Mouse (Mus musculus) lung, embryonic 14.5 days (tissue): ENCODE results near the gene Dcun1d4. TPM values are rescaled to one million over a fixed set of nuclear protein-coding genes. Genes with fewer than 3 reads are reported as not detected.

Experiments
- ATAC-seq: fragments of 200-750 bp; cut with Nextera tagmentation; 2 replicates; pipeline ENCODE4 v1.8.0; 2017; ENCODE audit warnings: mild to moderate bottlenecking, moderate TSS enrichment, moderate library complexity; ENCODE audit not compliant: insufficient read depth
- DNase-seq: peaks from one replicate; pipeline ENCODE4 v3.0.0-alpha.2; 2015
- H3K27ac ChIP-seq: fragments of 300-500 bp; sonication (generic); 2 replicates; pipeline ENCODE4 v1.5.1; 2014; ENCODE audit warnings: low read depth, mild to moderate bottlenecking, moderate library complexity
- H3K27me3 ChIP-seq: fragments of 300-500 bp; sonication (generic); 2 replicates; pipeline ENCODE4 v1.6.1; 2014; ENCODE audit warnings: low read length, control low read depth; ENCODE audit not compliant: insufficient read depth
- H3K36me3 ChIP-seq: fragments of 300-500 bp; sonication (generic); 2 replicates; pipeline ENCODE4 v1.6.1; 2014; ENCODE audit warnings: control low read depth; ENCODE audit not compliant: insufficient read depth
- H3K4me1 ChIP-seq: fragments of 300-500 bp; sonication (generic); 2 replicates; pipeline ENCODE4 v1.6.1; 2014; ENCODE audit warnings: antibody characterized with exemption, control low read depth; ENCODE audit not compliant: insufficient read depth
- H3K4me2 ChIP-seq: fragments of 300-500 bp; sonication (generic); 2 replicates; pipeline ENCODE4 v1.6.1; 2014; ENCODE audit warnings: mild to moderate bottlenecking
- H3K4me3 ChIP-seq: fragments of 300-500 bp; sonication (generic); 2 replicates; pipeline ENCODE4 v1.5.1; 2014; ENCODE audit warnings: low read depth, low read length
- H3K9ac ChIP-seq: fragments of 300-500 bp; sonication (generic); 2 replicates; pipeline ENCODE4 v1.6.1; 2014
- H3K9me3 ChIP-seq: fragments of 300-500 bp; sonication (generic); 2 replicates; pipeline ENCODE4 v1.6.1; 2016; ENCODE audit warnings: low read depth, low read length, control low read depth
- CTCF ChIP-seq: IDR thresholded peaks from 2 replicates; pipeline ENCODE4 v1.5.1; 2016; ENCODE audit warnings: antibody characterized with exemption, low read depth
- WGBS: fragments of 180-500 bp; shearing (Covaris S2); extraction: QIAGEN DNeasy Blood & Tissue Kit; methylation state at CpG from one replicate; pipeline ENCODE4 v1.1.7; 2014; 5-methylcytosine and 5-hydroxymethylcytosine counted together
- polyA plus RNA-seq: library from polyadenylated mRNA; unstranded; fragments of >200 nt; fragmentation: Nextera tagmentation; extraction: Ambion mirVana; gene quantifications from 2 replicates; pipeline ENCODE4 v1.2.1, GENCODE M21; 2014

Dcun1d4 gene
- polyA plus RNA-seq, 1 experiment from 2014 or later = 34.5 TPM

DNA sequence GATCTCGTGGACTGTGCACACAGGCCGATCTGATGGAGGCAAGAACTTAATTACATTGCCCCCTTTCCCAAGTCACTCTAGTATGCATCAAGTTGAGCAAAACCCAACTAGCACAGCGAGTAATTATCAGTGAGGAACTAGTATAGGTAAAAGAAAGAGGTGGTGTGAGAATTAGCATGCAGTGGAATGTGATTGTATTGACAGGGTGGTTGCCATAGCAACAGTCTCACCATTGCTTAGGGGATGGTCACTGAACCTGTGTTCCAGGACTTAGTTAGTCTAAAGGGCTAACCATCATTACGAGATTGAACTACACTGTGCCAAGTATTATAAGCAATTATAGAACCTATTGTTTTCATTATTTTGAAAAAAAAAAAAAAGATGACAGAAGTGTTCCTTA, 5.7 kb downstream of the Dcun1d4 start:
- no peaks in the 10 kb centered on the region for H3K36me3 ChIP-seq
- H3K27ac ChIP-seq = no peak overlapping the region
- no peak for TF ChIP-seq CTCF
- no peaks in the 10 kb centered on the region for H3K27me3 ChIP-seq
- H3K4me1 ChIP-seq = no peaks in the 10 kb centered on the region
- no peak for ATAC-seq
- no peak overlapping the region for H3K9ac ChIP-seq
- DNase-seq = no peak
- H3K4me3 ChIP-seq = no peak overlapping the region
- 55% methylated on average over 4 of the region's 4 CpGs for WGBS
- H3K9me3 ChIP-seq = no peaks in the 10 kb centered on the region
- H3K4me2 ChIP-seq = no peak overlapping the region

DNA sequence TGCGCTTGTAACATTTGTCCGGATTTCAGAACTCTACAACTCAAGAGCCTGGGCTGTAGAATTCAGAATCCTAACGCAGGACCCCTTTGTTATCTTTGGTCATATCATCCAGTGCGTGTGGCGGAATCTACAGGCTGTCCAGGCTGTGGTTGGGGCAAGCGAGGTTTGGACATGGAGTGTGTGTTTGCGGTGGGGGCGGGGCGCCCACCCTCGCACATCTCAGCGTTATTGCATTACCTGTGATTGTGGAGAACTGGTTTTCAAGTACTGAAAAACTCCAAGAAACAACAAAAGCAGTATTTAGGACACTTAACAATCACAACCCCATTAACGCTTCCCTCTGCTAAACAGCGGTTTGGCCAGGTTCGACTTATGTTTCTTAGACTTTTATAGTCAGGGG, 9.1 kb downstream of the Dcun1d4 start:
- Histone ChIP-seq H3K4me1 (no peaks in the 10 kb centered on the region), H3K36me3 (no peaks in the 10 kb centered on the region), H3K9ac (peak overlapping the region; percentile 65), H3K4me2 (peak overlapping the region; percentile 96), H3K27ac (peak overlapping the region; percentile 91), H3K9me3 (no peaks in the 10 kb centered on the region), H3K27me3 (no peaks in the 10 kb centered on the region), H3K4me3 (peak overlapping the region; percentile 79)
- no peak for ATAC-seq
- WGBS = 4% methylated on average over 14 of the region's 14 CpGs
- DNase-seq = peak; percentile 43
- TF ChIP-seq CTCF = no peak

DNA sequence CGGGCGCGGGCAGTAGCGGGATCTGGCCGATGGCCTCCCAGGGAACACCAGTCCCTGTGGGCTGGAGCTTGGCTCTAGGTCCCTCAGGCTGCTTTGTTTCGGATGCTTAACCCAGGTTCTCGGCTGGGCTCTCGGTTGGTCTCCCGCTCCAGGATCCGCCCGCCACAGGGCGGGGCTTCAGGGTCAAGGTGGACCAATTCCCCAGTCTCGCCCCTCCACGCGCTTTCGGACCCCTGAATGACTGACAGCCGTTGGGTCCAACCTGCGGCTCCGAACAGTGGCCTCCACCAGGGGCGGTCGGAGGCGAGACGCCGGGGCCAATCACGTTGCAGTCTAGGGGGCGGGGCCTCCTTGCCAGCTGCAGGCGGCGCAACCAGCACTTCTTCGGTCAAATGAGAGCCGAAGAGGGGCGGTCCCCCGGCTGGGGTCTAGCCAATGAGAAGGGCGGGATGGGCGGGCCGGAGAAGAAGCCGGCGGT, 9.8 kb downstream of the Dcun1d4 start:
- no peaks in the 10 kb centered on the region for H3K4me1 ChIP-seq
- DNase-seq (peak; percentile 100), ATAC-seq (peak; percentile 97)
- H3K4me2 ChIP-seq = peak overlapping the region; percentile 96
- H3K36me3 ChIP-seq = no peaks in the 10 kb centered on the region
- no peaks in the 10 kb centered on the region for H3K9me3 ChIP-seq
- peak; percentile 59 for TF ChIP-seq CTCF
- under 1% methylated on average over 37 of the region's 37 CpGs for WGBS
- peak overlapping the region; percentile 68 for H3K9ac ChIP-seq
- peak overlapping the region; percentile 92 for H3K27ac ChIP-seq
- peak overlapping the region; percentile 79 for H3K4me3 ChIP-seq
- H3K27me3 ChIP-seq = no peaks in the 10 kb centered on the region

DNA sequence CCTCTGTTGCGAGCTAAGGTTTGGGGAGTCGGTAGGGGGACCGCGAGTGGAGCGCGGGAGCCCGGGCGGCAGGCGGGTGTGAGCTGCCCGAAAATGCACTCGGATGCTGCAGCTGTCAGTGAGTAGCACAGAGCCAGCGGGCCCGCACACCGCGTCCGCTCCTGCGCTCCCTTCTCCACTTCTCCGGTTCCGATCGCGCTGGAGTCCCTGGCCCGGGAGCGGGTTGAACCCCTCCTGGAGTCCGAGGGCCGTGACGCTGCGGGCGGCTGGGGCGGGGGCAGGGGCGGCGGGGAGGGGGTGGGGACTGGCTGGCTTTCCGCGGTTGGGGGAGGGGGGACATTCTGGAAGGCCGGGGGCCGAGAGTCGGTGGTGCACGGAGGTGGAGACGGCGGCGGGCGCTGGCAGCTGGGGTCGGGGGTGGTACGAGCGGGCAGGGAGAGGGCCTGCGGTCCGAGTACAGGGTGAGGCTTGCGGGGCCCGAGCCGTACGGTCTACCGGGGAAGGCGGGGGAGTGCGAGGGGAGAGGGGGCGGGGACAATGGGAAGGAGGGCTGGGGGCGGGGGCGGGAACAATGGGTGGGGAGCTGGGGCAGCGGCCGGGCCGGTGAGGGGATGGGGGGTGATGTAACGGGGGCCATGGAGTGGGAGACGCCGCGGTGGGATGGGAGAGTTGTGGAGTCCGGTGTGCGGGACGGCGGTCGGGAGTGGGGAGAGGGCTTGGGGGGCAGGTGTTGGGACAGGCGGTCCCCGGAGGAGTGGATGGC, 10.5 kb downstream of the Dcun1d4 start:
- peak overlapping the region; percentile 92 for H3K27ac ChIP-seq
- ATAC-seq (peak; percentile 26), DNase-seq (no peak)
- WGBS = under 1% methylated on average over 62 of the region's 70 CpGs
- peak overlapping the region; percentile 79 for H3K4me3 ChIP-seq
- no peaks in the 10 kb centered on the region for H3K27me3 ChIP-seq
- TF ChIP-seq CTCF = no peak
- H3K9me3 ChIP-seq = no peaks in the 10 kb centered on the region
- H3K36me3 ChIP-seq = no peaks in the 10 kb centered on the region
- peak overlapping the region; percentile 68 for H3K9ac ChIP-seq
- peak overlapping the region; percentile 96 for H3K4me2 ChIP-seq
- no peaks in the 10 kb centered on the region for H3K4me1 ChIP-seq

DNA sequence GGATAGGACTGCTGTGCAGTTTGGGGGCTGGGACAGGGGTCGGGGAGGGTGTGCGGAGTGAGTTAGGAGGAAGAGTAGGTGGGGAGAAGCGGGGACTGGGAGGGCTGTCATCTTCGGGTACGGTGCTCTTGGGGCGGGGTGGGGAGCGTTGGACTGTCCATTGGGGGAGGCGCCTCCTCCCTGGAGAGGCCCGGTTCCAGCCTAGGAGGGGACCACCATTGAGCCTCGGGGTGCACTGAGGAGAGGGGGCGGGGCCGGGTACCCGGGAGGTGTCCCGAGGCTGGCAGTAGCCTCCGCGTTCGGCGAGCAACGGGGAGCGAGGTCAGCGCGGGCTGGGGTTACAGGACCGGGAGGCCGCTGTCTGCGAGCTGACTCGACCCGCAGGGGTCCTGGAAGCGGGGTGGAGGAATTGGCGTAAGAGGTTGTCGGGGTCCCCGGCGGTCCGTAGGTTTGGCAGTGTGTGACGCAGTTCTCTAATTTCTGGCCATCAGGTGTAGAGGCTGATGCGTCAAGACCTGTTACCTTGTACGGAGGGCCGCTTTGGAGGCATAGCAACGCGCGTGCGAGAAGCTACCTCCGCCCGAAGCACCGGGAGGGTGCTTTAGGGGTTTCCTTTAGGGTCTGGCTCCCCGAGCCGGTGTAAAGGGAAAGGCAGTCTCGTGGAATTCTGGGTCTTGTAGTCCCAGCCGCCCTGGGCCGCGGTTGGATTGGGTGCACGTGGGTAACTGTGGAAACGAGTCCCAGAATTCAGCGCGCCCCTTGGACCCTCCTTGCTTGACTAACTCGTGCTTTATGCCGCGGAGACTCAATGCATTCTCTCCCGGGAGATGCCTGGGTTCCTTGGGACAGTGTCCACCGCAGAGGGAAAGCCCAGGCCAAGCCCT, 11.3 kb downstream of the Dcun1d4 start:
- peak overlapping the region; percentile 96 for H3K4me2 ChIP-seq
- H3K4me3 ChIP-seq = peak overlapping the region; percentile 79
- H3K27me3 ChIP-seq = no peaks in the 10 kb centered on the region
- no peaks in the 10 kb centered on the region for H3K4me1 ChIP-seq
- no peaks in the 10 kb centered on the region for H3K9me3 ChIP-seq
- ATAC-seq (peak; percentile 72), DNase-seq (peak; percentile 95)
- peak overlapping the region; percentile 68 for H3K9ac ChIP-seq
- no peak for TF ChIP-seq CTCF
- H3K36me3 ChIP-seq = no peaks in the 10 kb centered on the region
- H3K27ac ChIP-seq = peak overlapping the region; percentile 75
- WGBS = under 1% methylated on average over 56 of the region's 59 CpGs

DNA sequence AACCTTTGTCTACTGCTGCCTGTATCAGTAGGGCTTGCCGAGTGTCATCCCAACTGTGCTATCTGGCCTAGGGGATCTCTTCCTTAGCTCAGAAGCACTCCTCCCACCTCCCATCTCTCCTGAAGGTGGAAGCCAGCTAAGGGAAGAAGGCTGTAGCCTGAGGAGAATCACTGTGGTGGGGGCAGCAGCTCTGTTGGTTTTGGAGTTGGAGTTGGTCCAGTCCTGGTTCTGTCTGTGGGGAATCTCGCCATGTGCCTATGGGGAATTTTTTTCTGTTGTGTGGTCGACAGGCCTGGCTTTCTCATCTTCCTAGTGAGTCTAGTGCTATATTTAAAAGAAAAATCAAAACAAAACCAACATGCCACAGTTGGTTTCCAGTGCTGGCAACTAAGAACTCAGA, 16.6 kb downstream of the Dcun1d4 start:
- Histone ChIP-seq H3K4me1 (no peaks in the 10 kb centered on the region), H3K27ac (no peak overlapping the region), H3K9ac (no peak overlapping the region), H3K4me2 (no peak overlapping the region), H3K27me3 (no peaks in the 10 kb centered on the region), H3K36me3 (no peaks in the 10 kb centered on the region), H3K4me3 (no peak overlapping the region), H3K9me3 (no peaks in the 10 kb centered on the region)
- DNase-seq = no peak
- TF ChIP-seq CTCF = no peak
- no peak for ATAC-seq
- 62% methylated on average over 3 of the region's 3 CpGs for WGBS

DNA sequence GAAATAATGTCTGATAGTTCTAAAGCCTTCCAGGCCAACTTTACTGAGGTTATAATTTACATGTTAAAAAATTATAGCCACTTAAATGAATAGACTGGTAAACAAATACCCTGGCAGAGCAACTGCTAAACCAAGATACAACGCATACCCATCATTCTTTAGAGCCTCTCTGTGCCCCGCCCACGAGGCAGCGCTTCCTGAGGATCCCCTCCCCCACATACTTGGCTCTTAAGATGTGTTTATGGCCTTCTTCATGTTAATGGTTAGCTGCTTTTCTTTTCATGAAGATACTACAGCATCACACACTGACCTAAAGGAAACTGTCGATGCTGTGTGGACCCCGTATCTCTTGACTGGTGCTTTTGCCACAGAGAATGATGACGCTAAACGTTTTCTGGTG, 17.8 kb downstream of the Dcun1d4 start:
- Histone ChIP-seq H3K27ac (no peak overlapping the region), H3K36me3 (no peaks in the 10 kb centered on the region), H3K4me1 (no peaks in the 10 kb centered on the region), H3K9ac (no peak overlapping the region), H3K9me3 (no peaks in the 10 kb centered on the region), H3K4me3 (no peak overlapping the region), H3K27me3 (no peaks in the 10 kb centered on the region), H3K4me2 (no peak overlapping the region)
- ATAC-seq (no peak), DNase-seq (no peak)
- TF ChIP-seq CTCF = no peak
- 74% methylated on average over 8 of the region's 8 CpGs for WGBS
